Mouse (Mus musculus) embryonic facial prominence, embryonic 13.5 days (tissue): ENCODE measurements at regions not wholly inside any gene's neighbourhood (a gene's known extent, or its start where the extent isn't known, plus 50 kb on each side); places are given as distances from the start of the nearest gene placed in this dataset.
"Not testable (repeated sequence)": the region's sequence is repeated elsewhere in the genome, so short reads cannot be mapped to it uniquely, and the experiment has no call there.

Experiments used
- ATAC-seq: fragments of 200-750 bp; cut with Nextera tagmentation; 2 replicates; pipeline ENCODE4 v1.8.0; 2017; ENCODE audit warnings: low read depth; ENCODE audit not compliant: insufficient number of reproducible peaks, insufficient read depth, low FRiP score, low TSS enrichment
- H3K27ac ChIP-seq: fragments of 300-500 bp; sonication (generic); 2 replicates; pipeline ENCODE4 v1.5.1; 2015; ENCODE audit warnings: moderate library complexity, mild to moderate bottlenecking, inconsistent platforms
- H3K27me3 ChIP-seq: fragments of 300-500 bp; sonication (generic); 2 replicates; pipeline ENCODE4 v1.6.1; 2015; ENCODE audit warnings: mild to moderate bottlenecking, inconsistent platforms
- H3K36me3 ChIP-seq: fragments of 300-500 bp; sonication (generic); 2 replicates; pipeline ENCODE4 v1.6.1; 2015; ENCODE audit warnings: mild to moderate bottlenecking, inconsistent platforms
- H3K4me1 ChIP-seq: fragments of 300-500 bp; sonication (generic); 2 replicates; pipeline ENCODE4 v1.6.1; 2015; ENCODE audit warnings: inconsistent platforms
- H3K4me2 ChIP-seq: fragments of 300-500 bp; sonication (generic); 2 replicates; pipeline ENCODE4 v1.6.1; 2015; ENCODE audit warnings: moderate library complexity, mild to moderate bottlenecking, inconsistent platforms
- H3K4me3 ChIP-seq: fragments of 300-500 bp; sonication (generic); 2 replicates; pipeline ENCODE4 v1.5.1; 2015; ENCODE audit warnings: mild to moderate bottlenecking, inconsistent platforms
- H3K9ac ChIP-seq: fragments of 300-500 bp; sonication (generic); 2 replicates; pipeline ENCODE4 v1.6.1; 2015; ENCODE audit warnings: mild to moderate bottlenecking, inconsistent platforms
- H3K9me3 ChIP-seq: fragments of 300-500 bp; sonication (generic); 2 replicates; pipeline ENCODE4 v1.6.1; 2016; ENCODE audit warnings: inconsistent platforms
- WGBS: fragments of 180-500 bp; shearing (Covaris S2); methylation state at CpG from one replicate; pipeline ENCODE4 v1.1.7; 2015; ENCODE audit warnings: mixed read lengths; 5-methylcytosine and 5-hydroxymethylcytosine counted together

DNA sequence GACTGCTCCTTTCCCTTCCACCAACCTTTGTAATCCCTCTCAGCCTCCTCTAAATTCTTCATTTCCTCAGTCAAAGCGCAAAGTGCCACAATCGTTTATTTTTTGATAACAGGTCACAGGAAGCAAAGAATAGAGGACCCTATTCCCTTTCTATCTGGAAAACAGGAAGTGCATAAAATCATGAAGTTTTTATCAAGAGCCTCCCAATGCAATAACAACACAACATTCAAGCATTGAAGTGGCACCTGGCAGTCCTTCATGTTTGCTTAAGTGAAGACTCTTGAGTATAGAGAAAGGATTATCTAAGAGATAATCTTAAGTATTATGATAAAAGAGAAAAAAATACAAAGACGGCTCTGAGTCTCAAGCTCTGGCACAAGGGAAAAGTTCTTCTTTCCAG is 111.9 kb downstream of the Ibtk start:
- ATAC-seq = no peak
- Histone ChIP-seq H3K9me3 (peaks cover 3% of the 10 kb centered on the region; the same call in 1 of the 2 replicates), H3K27me3 (no peaks in the 10 kb centered on the region), H3K9ac (no peak overlapping the region), H3K4me2 (no peak overlapping the region), H3K4me1 (no peaks in the 10 kb centered on the region), H3K36me3 (no peaks in the 10 kb centered on the region), H3K4me3 (no peak overlapping the region), H3K27ac (no peak overlapping the region)
- 77% methylated on average over 3 of the region's 3 CpGs for WGBS

DNA sequence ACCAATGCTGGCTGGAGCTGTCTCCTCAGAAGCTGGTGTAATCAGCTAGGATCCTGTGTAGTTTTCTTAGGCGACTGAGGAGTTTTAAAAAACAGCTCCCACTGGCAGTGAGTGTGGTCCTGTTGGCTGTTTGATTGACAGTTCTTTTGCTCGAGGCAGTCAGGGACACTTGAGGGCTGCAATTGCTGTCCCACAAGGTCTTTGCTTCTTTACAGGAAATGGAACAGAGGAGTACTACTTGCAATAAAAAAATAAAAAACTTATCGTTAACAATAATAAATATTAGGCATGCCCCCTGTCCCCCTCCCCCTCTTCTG is 113.0 kb downstream of the Ibtk start:
- Histone ChIP-seq H3K4me2 (no peak overlapping the region), H3K36me3 (no peaks in the 10 kb centered on the region), H3K4me3 (no peak overlapping the region), H3K27me3 (no peaks in the 10 kb centered on the region), H3K9me3 (peaks cover 3% of the 10 kb centered on the region; the same call in 1 of the 2 replicates), H3K27ac (no peak overlapping the region), H3K9ac (no peak overlapping the region), H3K4me1 (no peaks in the 10 kb centered on the region)
- whole genome bisulfite sequencing = 48% methylated on average over 3 of the region's 3 CpGs
- no peak for ATAC-seq

DNA sequence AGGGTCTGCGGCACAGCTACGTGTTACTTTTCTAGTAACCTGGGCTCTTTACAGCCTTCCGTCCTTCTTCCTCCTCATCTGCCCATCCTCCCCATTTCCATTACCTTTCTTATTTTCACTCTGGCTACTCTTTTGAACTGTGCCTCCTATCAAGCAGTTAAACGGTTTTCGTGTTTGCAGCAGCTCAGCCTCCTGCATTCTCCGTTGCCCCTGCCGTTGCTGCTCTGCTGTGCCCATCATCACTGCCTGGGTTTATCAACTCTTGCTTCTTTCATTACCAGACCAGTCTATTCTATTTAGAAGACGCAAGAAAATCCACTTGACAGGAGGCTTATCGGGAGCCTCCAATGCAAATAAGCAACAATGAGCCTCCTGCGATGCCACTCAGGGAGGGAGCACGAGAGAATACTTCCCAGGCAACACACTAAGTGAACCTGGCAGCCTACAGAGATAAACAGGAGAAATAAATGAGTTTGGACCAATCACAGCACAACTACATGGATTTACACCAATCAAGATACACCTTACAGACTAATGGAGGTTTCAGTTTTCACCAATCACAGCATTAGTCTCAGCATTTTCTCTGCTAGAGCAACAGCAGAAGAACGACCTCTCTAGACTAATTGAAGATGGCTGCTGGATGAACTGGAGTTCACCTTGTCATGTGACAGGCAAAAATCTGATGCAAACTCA is 113.5 kb downstream of the Ibtk start:
- WGBS = 86% methylated on average over 12 of the region's 12 CpGs
- Histone ChIP-seq H3K4me1 (no peaks in the 10 kb centered on the region), H3K9me3 (peaks cover 3% of the 10 kb centered on the region; the same call in 1 of the 2 replicates), H3K9ac (no peak overlapping the region), H3K4me2 (no peak overlapping the region), H3K4me3 (no peak overlapping the region), H3K27me3 (no peaks in the 10 kb centered on the region), H3K27ac (no peak overlapping the region), H3K36me3 (no peaks in the 10 kb centered on the region)
- no peak for ATAC-seq

DNA sequence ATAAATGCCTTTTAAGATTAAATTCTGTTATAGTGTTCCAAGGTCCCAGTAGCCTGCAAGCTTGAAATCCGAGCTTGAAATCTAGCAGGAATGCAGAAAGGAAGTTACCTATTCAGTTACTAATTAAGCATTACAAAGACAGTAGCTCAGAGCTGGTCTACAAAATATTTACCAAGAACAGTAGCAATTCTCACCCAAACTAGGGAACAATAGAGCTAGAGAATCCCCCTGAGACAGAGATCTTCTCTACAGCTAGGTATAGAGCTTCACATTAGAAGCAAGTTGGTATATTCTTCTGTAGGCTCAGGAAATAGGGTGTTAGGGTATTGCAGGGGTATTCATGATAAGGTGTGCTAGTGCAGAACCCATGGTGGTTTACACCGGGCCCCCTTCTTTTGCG is 114.3 kb downstream of the Ibtk start:
- H3K9ac ChIP-seq, H3K36me3 ChIP-seq, H3K27me3 ChIP-seq, H3K27ac ChIP-seq, ATAC-seq, H3K4me2 ChIP-seq, H3K4me3 ChIP-seq, H3K9me3 ChIP-seq, H3K4me1 ChIP-seq: not testable (repeated sequence)
- WGBS = 68% methylated on average over 3 of the region's 3 CpGs

DNA sequence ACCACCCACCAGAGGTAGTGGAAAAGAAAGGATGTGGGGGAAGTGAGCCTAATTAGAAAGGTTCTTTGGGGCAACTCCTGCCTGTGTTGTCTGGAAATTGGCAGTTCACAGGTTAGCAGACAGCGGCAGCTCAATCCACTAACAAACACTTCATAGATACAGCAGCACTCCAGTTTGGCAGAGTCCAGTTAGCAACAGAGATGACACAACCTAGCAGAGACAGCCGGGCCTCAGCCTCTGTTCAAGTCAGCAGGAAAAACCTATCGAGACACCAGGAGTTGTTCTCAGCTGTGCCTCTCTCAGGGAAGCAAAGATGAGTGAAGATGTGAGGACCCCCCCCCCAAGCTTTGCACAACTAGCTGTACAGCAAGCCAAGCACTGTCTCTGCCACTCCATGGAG is 131.2 kb downstream of the Ibtk start:
- Histone ChIP-seq H3K36me3 (no peaks in the 10 kb centered on the region), H3K4me2 (no peak overlapping the region), H3K9me3 (no peaks in the 10 kb centered on the region), H3K27me3 (no peaks in the 10 kb centered on the region), H3K4me3 (no peak overlapping the region), H3K9ac (no peak overlapping the region), H3K4me1 (no peaks in the 10 kb centered on the region), H3K27ac (no peak overlapping the region)
- WGBS = 86% methylated on average over 3 of the region's 3 CpGs
- no peak for ATAC-seq

DNA sequence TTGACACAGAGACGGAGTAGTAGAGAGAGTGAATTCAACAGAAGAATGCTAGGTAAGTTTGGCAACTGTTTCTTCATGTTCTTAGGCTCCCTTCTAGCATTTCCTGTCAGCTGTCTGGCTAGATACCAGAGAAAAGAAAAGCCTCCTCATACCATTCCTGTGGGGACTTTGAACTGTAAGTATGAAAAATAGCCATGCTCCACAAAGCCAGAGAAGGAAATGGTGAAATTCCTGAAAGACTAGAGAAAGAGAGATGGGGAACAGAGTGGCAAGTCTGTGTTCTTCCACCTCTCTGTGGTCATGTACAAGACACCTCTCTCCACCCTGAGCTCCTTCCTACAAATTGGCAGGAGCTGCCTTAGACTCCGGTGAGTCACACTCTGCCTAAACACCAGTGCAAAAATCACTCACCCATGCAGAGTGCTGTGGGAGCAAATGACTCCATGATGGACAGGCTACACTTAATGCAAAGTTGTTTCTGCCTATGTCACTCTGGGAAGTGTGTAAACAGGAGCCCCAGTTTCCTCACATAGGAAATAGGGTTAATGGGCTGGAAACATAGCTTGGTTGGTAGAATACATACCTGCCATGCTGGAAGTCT is 131.9 kb downstream of the Ibtk start:
- Histone ChIP-seq H3K9ac (no peak overlapping the region), H3K27ac (no peak overlapping the region), H3K36me3 (no peaks in the 10 kb centered on the region), H3K9me3 (no peaks in the 10 kb centered on the region), H3K27me3 (no peaks in the 10 kb centered on the region), H3K4me1 (no peaks in the 10 kb centered on the region), H3K4me2 (no peak overlapping the region), H3K4me3 (no peak overlapping the region)
- 64% methylated on average over 2 of the region's 2 CpGs for WGBS
- no peak for ATAC-seq

DNA sequence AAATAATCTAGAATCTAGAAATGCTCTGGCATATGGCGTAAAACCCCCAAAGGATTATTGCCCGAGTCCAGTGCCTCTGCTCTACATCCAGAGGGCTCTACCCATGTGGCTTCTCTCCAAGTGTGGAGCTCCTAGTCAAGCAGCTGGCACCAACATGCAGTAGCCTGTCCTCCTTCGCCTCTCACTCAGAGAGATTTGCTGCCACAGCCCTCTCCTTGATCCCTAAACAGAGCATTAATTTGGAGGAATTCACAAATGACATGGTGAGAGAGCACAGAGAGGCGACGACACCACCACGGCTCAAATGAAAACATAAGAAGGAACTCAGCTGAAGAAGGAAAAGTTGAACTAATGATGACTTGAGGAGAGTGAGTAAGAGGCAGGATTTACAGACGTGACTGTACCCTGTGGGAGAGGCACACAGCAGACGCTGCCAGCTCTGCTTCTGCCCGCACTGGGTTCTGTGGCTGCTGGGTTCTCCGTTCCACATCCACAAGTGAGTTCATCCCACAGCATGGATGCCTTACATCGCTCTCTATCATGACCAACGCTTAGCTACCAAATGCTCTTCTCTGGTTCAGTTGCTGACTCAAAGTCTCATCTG is 132.8 kb downstream of the Ibtk start:
- 72% methylated on average over 12 of the region's 12 CpGs for WGBS
- Histone ChIP-seq H3K4me1 (no peaks in the 10 kb centered on the region), H3K4me2 (no peak overlapping the region), H3K36me3 (no peaks in the 10 kb centered on the region), H3K4me3 (no peak overlapping the region), H3K27ac (no peak overlapping the region), H3K27me3 (no peaks in the 10 kb centered on the region), H3K9me3 (no peaks in the 10 kb centered on the region), H3K9ac (no peak overlapping the region)
- no peak for ATAC-seq

DNA sequence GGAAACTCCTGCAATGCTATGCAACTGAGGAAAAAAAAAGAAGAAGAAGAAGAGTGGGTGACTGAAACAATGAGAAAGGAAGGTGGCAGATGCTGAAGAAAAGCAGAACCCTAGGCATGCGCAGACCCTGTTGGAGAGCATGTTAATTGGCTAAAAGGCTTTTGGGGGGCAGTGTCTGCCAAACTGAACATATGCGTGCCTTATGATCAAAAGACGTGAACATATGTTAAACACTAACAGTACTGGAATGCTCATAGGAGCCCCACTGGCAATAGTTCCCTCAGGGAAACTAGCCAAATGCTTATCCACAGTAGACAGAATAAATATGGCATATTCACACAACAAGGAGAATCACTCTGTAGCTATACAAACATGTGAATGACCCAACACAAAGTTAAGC is 140.0 kb downstream of the Ibtk start:
- Histone ChIP-seq H3K36me3 (no peaks in the 10 kb centered on the region), H3K9ac (no peak overlapping the region), H3K4me3 (no peak overlapping the region), H3K27ac (no peak overlapping the region), H3K27me3 (no peaks in the 10 kb centered on the region), H3K9me3 (no peaks in the 10 kb centered on the region), H3K4me1 (no peaks in the 10 kb centered on the region), H3K4me2 (no peak overlapping the region)
- WGBS = 55% methylated on average over 3 of the region's 3 CpGs
- no peak for ATAC-seq

DNA sequence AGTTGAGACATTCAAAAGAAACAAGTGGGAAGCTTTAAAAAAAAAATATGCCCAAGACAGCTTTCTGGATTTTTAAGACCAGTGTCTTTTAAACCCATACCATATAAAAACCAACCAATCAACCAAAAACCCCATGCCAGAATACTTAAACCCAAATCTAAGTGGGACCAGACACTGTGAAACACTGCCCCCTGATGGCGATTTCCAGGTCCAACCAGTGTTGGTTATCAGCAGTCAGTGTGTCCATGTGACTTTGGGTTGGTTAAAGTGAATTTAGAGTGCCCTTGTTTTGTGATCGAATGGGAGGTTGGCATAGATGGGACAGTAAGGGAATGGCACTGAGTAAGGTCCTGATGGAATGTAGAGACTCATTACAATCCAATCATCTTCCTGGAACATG is 152.2 kb downstream of the Ibtk start:
- Histone ChIP-seq H3K36me3 (no peaks in the 10 kb centered on the region), H3K9me3 (no peaks in the 10 kb centered on the region), H3K4me3 (no peak overlapping the region), H3K27ac (no peak overlapping the region), H3K9ac (no peak overlapping the region), H3K27me3 (no peaks in the 10 kb centered on the region), H3K4me2 (no peak overlapping the region), H3K4me1 (no peaks in the 10 kb centered on the region)
- no peak for ATAC-seq
- WGBS = 46% methylated on average over 2 of the region's 2 CpGs

DNA sequence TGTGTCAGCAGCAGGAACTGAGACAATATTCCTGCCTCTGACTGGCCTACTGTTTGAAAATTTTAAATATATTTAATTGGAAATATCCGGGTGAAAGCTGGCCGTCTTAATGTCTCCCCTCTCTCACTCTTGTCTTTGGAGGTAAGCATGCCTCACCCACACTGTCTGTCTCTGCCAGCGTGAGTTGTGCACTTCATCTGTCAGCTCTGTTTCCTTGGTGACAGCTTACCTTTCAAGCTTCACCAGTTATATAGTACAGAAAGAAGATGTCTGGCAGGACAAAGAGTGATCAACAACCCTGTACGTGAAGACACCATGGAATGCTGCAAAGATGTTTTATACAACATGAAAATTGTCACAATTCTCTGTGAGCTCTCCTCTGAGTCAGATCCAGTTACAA is 155.3 kb downstream of the Ibtk start:
- Histone ChIP-seq H3K27me3 (no peaks in the 10 kb centered on the region; the same call in 1 of the 2 replicates), H3K4me2 (no peak overlapping the region), H3K27ac (no peak overlapping the region), H3K4me1 (no peaks in the 10 kb centered on the region), H3K9me3 (no peaks in the 10 kb centered on the region), H3K4me3 (no peak overlapping the region), H3K36me3 (no peaks in the 10 kb centered on the region), H3K9ac (no peak overlapping the region)
- 76% methylated on average over 4 of the region's 4 CpGs for WGBS
- no peak for ATAC-seq

DNA sequence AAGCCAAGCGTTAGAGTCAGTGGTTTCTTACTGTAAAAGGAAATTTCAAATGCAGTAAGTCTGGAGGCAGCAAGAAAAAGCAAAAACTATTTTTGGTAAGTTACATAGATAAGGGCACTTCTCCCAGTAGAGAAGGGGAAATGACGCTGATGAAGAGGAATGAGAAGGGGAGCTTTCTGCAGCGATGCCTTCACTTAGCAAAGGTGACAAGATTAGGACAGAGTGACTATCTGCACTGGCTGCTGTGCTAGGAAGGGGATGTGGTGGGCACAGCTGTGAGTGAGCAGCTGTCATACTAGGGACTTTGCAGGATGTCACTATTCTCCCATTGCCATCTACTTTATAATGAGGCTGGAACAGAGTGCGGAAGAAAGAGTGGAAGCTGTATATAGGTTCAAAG is 156.5 kb downstream of the Ibtk start:
- Histone ChIP-seq H3K36me3 (no peaks in the 10 kb centered on the region), H3K4me3 (no peak overlapping the region), H3K4me2 (no peak overlapping the region), H3K27ac (no peak overlapping the region), H3K27me3 (no peaks in the 10 kb centered on the region; the same call in 1 of the 2 replicates), H3K9me3 (no peaks in the 10 kb centered on the region), H3K9ac (no peak overlapping the region), H3K4me1 (no peaks in the 10 kb centered on the region)
- WGBS = 89% methylated on average over 4 of the region's 4 CpGs
- ATAC-seq = no peak

DNA sequence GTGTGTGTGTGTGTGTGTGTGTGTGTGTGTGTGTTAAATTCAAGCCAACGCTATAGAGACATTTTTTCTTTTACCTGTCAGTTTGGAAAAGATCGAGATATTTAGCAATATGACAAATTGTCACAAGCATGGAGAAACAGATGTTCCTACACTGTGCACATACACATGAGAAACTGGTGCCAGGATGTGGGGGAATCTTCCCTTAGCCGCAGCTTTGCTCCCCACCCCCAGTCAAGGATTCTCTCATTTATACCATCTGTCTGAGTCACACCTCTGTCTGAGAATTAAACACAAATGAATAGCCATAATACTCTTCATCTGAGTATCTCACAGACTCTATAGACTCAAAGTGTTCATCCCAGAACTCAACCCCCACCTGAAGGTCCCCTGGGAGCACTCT is 159.9 kb downstream of the Ibtk start:
- no peaks in the 10 kb centered on the region for H3K9me3 ChIP-seq
- H3K27me3 ChIP-seq = no peaks in the 10 kb centered on the region; the same call in 1 of the 2 replicates
- H3K9ac ChIP-seq = no peak overlapping the region
- H3K4me1 ChIP-seq = no peaks in the 10 kb centered on the region
- H3K4me2 ChIP-seq = no peak overlapping the region
- no peak for ATAC-seq
- H3K4me3 ChIP-seq = no peak overlapping the region
- no peaks in the 10 kb centered on the region for H3K36me3 ChIP-seq
- H3K27ac ChIP-seq = no peak overlapping the region
- 73% methylated on average over 3 of the region's 3 CpGs for WGBS
